Mouse (Mus musculus) cortical plate, adult 2 months (tissue): ENCODE data around the gene Nbl1.

Source experiments
- CTCF ChIP-seq: fragments of 200-500 bp; IDR thresholded peaks from 2 replicates; pipeline ENCODE4 v1.5.1; 2011; ENCODE audit warnings: mild to moderate bottlenecking, control low read depth, low read length; ENCODE audit not compliant: insufficient read depth; ENCODE audit errors: extremely low read depth
- POLR2A ChIP-seq: fragments of 200-500 bp; IDR thresholded peaks from 2 replicates; pipeline ENCODE4 v1.6.1; 2011; ENCODE audit warnings: mild to moderate bottlenecking, low read length, control low read depth; ENCODE audit not compliant: insufficient read depth; ENCODE audit errors: extremely low read depth

GRCm38 (mm10) chr4:139058029-139058428 lies 34.8 kb downstream of the Nbl1 start:
- TF ChIP-seq CTCF: no peak
- TF ChIP-seq POLR2A: no peak
